Mouse (Mus musculus): ENCODE results near the gene Pum3.

GRCm38 (mm10) chr19:27430406-27430805, 781 bp upstream of the Pum3 start:
- TF ChIP-seq EP300 (optimal IDR thresholded peaks at IDR 0.05) (no peak), CTCF (IDR thresholded peaks at IDR 0.05; ENCODE audit: low read depth) (no peak)

Measured in stomach, postnatal 0 days (tissue).